Mouse (Mus musculus) T-cell, adult 2 months (primary cell): ENCODE results near the gene Gnpat.
"Not testable (repeated sequence)": the region's sequence is repeated elsewhere in the genome, so short reads cannot be mapped to it uniquely, and the experiment has no call there.

Experiments
- DNase-seq: peaks from one replicate; pipeline ENCODE4 v3.0.0; 2022; ENCODE audit warnings: low spot score

The Gnpat gene

GRCm38 (mm10) chr8:124842929-124843328, 19.9 kb upstream of the Gnpat start:
- not testable (repeated sequence) for DNase-seq

- no peak for DNase-seq
Observed at GRCm38 (mm10) chr8:124845131-124845530, 17.7 kb upstream of the Gnpat start.

GRCm38 (mm10) chr8:124845573-124845972, 17.3 kb upstream of the Gnpat start:
- DNase-seq = no peak

- no peak for DNase-seq
Observed at GRCm38 (mm10) chr8:124853511-124853910, 9.3 kb upstream of the Gnpat start.

GRCm38 (mm10) chr8:124859466-124859865, 3.4 kb upstream of the Gnpat start:
- DNase-seq = peak; percentile 27

GRCm38 (mm10) chr8:124860188-124860587, 2.6 kb upstream of the Gnpat start:
- DNase-seq = no peak

- DNase-seq = no peak
Observed at GRCm38 (mm10) chr8:124863163-124863677, 387 bp downstream of the Gnpat start.

- DNase-seq = no peak
Observed at GRCm38 (mm10) chr8:124863729-124864128, 896 bp downstream of the Gnpat start.

- no peak for DNase-seq
Observed at GRCm38 (mm10) chr8:124866669-124867068, 3.8 kb downstream of the Gnpat start.

- no peak for DNase-seq
Observed at GRCm38 (mm10) chr8:124867126-124867525, 4.3 kb downstream of the Gnpat start.

- DNase-seq = no peak
Observed at GRCm38 (mm10) chr8:124869708-124870107, 6.9 kb downstream of the Gnpat start.

- no peak for DNase-seq
Observed at GRCm38 (mm10) chr8:124871474-124871873, 8.6 kb downstream of the Gnpat start.

- DNase-seq = no peak
Observed at GRCm38 (mm10) chr8:124872081-124872480, 9.2 kb downstream of the Gnpat start.

- DNase-seq = no peak
Observed at GRCm38 (mm10) chr8:124872690-124873089, 9.9 kb downstream of the Gnpat start.

GRCm38 (mm10) chr8:124878141-124878540, 15.3 kb downstream of the Gnpat start:
- DNase-seq = no peak

- DNase-seq = no peak
Observed at GRCm38 (mm10) chr8:124878946-124879526, 16.2 kb downstream of the Gnpat start.

GRCm38 (mm10) chr8:124888385-124888784, 25.6 kb downstream of the Gnpat start:
- DNase-seq = no peak

GRCm38 (mm10) chr8:124892596-124892995, 29.8 kb downstream of the Gnpat start:
- no peak for DNase-seq

- no peak for DNase-seq
Observed at GRCm38 (mm10) chr8:124896010-124896631, 33.3 kb downstream of the Gnpat start.

GRCm38 (mm10) chr8:124896632-124897385, 34.0 kb downstream of the Gnpat start:
- DNase-seq = peak; percentile 43

- peak; percentile 96 for DNase-seq
Observed at GRCm38 (mm10) chr8:124897386-124898250, 34.8 kb downstream of the Gnpat start, which contains the start of the genes Exoc8 and Sprtn. Gene Exoc8 (minus strand): TSS chr8:124897705. Gene Sprtn (plus strand): TSS chr8:124897886.
